Mouse (Mus musculus): ENCODE measurements around the gene Tada1. TPM values are rescaled to one million over a fixed set of nuclear protein-coding genes. Genes with fewer than 3 reads are reported as not detected.

Gene Tada1
- polyA plus RNA-seq (2015; fragmentation: Nextera tagmentation; extraction: Ambion mirVana): 47.6 and 48.6 TPM in 2 replicates

- Histone ChIP-seq H3K27ac (peak within 1 kb of the TSS; percentile 95), H3K4me3 (peak within 1 kb of the TSS; percentile 93), H3K4me2 (peak within 1 kb of the TSS; percentile 70), H3K36me3 (peaks cover 16% of the 10 kb centered on the region), H3K27me3 (no peaks in the 10 kb centered on the region), H3K9ac (peak within 1 kb of the TSS; percentile 98), H3K9me3 (no peaks in the 10 kb centered on the region), H3K4me1 (peaks cover 21% of the 10 kb centered on the region)
- 0% methylated on average over 73 of the region's 81 CpGs for WGBS
- peak; percentile 91 for ATAC-seq (ENCODE audit: insufficient number of reproducible peaks, low FRiP score, low TSS enrichment, low read depth)
These were observed at the start of gene Tada1 for GRCm38 (mm10) chr1:166379013-166379629. Tada1 (plus strand) TSS chr1:166379097.

GRCm38 (mm10) chr1:166330752-166331151, 48.1 kb upstream of the Tada1 start:
- Histone ChIP-seq H3K27ac (no peak overlapping the region), H3K4me3 (no peak overlapping the region), H3K36me3 (no peaks in the 10 kb centered on the region), H3K9ac (no peak overlapping the region), H3K4me1 (no peaks in the 10 kb centered on the region), H3K4me2 (no peak overlapping the region), H3K27me3 (no peaks in the 10 kb centered on the region), H3K9me3 (no peaks in the 10 kb centered on the region)
- ATAC-seq (ENCODE audit: insufficient number of reproducible peaks, low FRiP score, low TSS enrichment, low read depth): no peak
- 33% methylated on average over 3 of the region's 3 CpGs for WGBS

GRCm38 (mm10) chr1:166339110-166339509, 39.8 kb upstream of the Tada1 start:
- Histone ChIP-seq H3K4me2 (no peak overlapping the region), H3K4me3 (no peak overlapping the region), H3K27me3 (no peaks in the 10 kb centered on the region), H3K9me3 (no peaks in the 10 kb centered on the region), H3K27ac (no peak overlapping the region), H3K4me1 (no peaks in the 10 kb centered on the region), H3K36me3 (no peaks in the 10 kb centered on the region), H3K9ac (no peak overlapping the region)
- 89% methylated on average over 6 of the region's 6 CpGs for WGBS
- ATAC-seq (ENCODE audit: insufficient number of reproducible peaks, low FRiP score, low TSS enrichment, low read depth): no peak

- Histone ChIP-seq H3K4me1 (no peaks in the 10 kb centered on the region), H3K4me3 (no peak overlapping the region), H3K9ac (no peak overlapping the region), H3K36me3 (no peaks in the 10 kb centered on the region), H3K4me2 (no peak overlapping the region), H3K27ac (no peak overlapping the region), H3K9me3 (no peaks in the 10 kb centered on the region), H3K27me3 (no peaks in the 10 kb centered on the region)
- WGBS: 47% methylated on average over 2 of the region's 2 CpGs
- no peak for ATAC-seq (ENCODE audit: insufficient number of reproducible peaks, low FRiP score, low TSS enrichment, low read depth)
These were observed 36.8 kb upstream of the Tada1 start for GRCm38 (mm10) chr1:166342060-166342459.

- Histone ChIP-seq H3K4me1 (no peaks in the 10 kb centered on the region), H3K4me2 (no peak overlapping the region), H3K4me3 (no peak overlapping the region), H3K36me3 (no peaks in the 10 kb centered on the region), H3K27me3 (no peaks in the 10 kb centered on the region), H3K27ac (no peak overlapping the region), H3K9me3 (no peaks in the 10 kb centered on the region), H3K9ac (no peak overlapping the region)
- WGBS: 82% methylated on average over 1 of the region's 1 CpGs
- ATAC-seq (ENCODE audit: insufficient number of reproducible peaks, low FRiP score, low TSS enrichment, low read depth): no peak
These were observed 36.4 kb upstream of the Tada1 start for GRCm38 (mm10) chr1:166342539-166342938.

GRCm38 (mm10) chr1:166343586-166343985, 35.3 kb upstream of the Tada1 start:
- no peak for ATAC-seq (ENCODE audit: insufficient number of reproducible peaks, low FRiP score, low TSS enrichment, low read depth)
- Histone ChIP-seq H3K9me3 (no peaks in the 10 kb centered on the region), H3K9ac (no peak overlapping the region), H3K4me2 (no peak overlapping the region), H3K36me3 (no peaks in the 10 kb centered on the region), H3K27ac (no peak overlapping the region), H3K4me3 (no peak overlapping the region), H3K4me1 (no peaks in the 10 kb centered on the region), H3K27me3 (no peaks in the 10 kb centered on the region)
- 51% methylated on average over 5 of the region's 5 CpGs for WGBS

- Histone ChIP-seq H3K27me3 (no peaks in the 10 kb centered on the region), H3K4me1 (no peaks in the 10 kb centered on the region), H3K9me3 (no peaks in the 10 kb centered on the region), H3K4me2 (no peak overlapping the region), H3K27ac (no peak overlapping the region), H3K4me3 (no peak overlapping the region), H3K36me3 (no peaks in the 10 kb centered on the region), H3K9ac (no peak overlapping the region)
- no peak for ATAC-seq (ENCODE audit: insufficient number of reproducible peaks, low FRiP score, low TSS enrichment, low read depth)
- 35% methylated on average over 8 of the region's 8 CpGs for WGBS
These were observed 34.4 kb upstream of the Tada1 start for GRCm38 (mm10) chr1:166344300-166345077.

- Histone ChIP-seq H3K4me1 (no peaks in the 10 kb centered on the region; the same call in 1 of the 2 replicates), H3K27me3 (no peaks in the 10 kb centered on the region), H3K9ac (no peak overlapping the region), H3K4me3 (no peak overlapping the region), H3K27ac (no peak overlapping the region), H3K4me2 (no peak overlapping the region), H3K36me3 (no peaks in the 10 kb centered on the region), H3K9me3 (no peaks in the 10 kb centered on the region)
- ATAC-seq (ENCODE audit: insufficient number of reproducible peaks, low FRiP score, low TSS enrichment, low read depth): no peak
- WGBS: 91% methylated on average over 6 of the region's 6 CpGs
These were observed 33.3 kb upstream of the Tada1 start for GRCm38 (mm10) chr1:166345602-166346001.

- WGBS: 76% methylated on average over 3 of the region's 3 CpGs
- ATAC-seq (ENCODE audit: insufficient number of reproducible peaks, low FRiP score, low TSS enrichment, low read depth): no peak
- Histone ChIP-seq H3K36me3 (no peaks in the 10 kb centered on the region), H3K9ac (no peak overlapping the region), H3K27ac (no peak overlapping the region), H3K9me3 (no peaks in the 10 kb centered on the region), H3K4me1 (no peaks in the 10 kb centered on the region; the same call in 1 of the 2 replicates), H3K4me3 (no peak overlapping the region), H3K27me3 (no peaks in the 10 kb centered on the region), H3K4me2 (no peak overlapping the region)
These were observed 32.0 kb upstream of the Tada1 start for GRCm38 (mm10) chr1:166346906-166347305.

- Histone ChIP-seq H3K4me2 (no peak overlapping the region), H3K27me3 (no peaks in the 10 kb centered on the region), H3K9ac (no peak overlapping the region), H3K4me3 (no peak overlapping the region), H3K9me3 (no peaks in the 10 kb centered on the region), H3K27ac (no peak overlapping the region), H3K36me3 (no peaks in the 10 kb centered on the region), H3K4me1 (no peaks in the 10 kb centered on the region; the same call in 1 of the 2 replicates)
- ATAC-seq (ENCODE audit: insufficient number of reproducible peaks, low FRiP score, low TSS enrichment, low read depth): no peak
- 39% methylated on average over 3 of the region's 3 CpGs for WGBS
These were observed 29.6 kb upstream of the Tada1 start for GRCm38 (mm10) chr1:166349341-166349740.

GRCm38 (mm10) chr1:166349751-166350150, 29.1 kb upstream of the Tada1 start:
- WGBS: 38% methylated on average over 11 of the region's 11 CpGs
- H3K4me2 ChIP-seq: no peak overlapping the region
- no peaks in the 10 kb centered on the region for H3K36me3 ChIP-seq

GRCm38 (mm10) chr1:166360157-166360855, 18.6 kb upstream of the Tada1 start:
- Histone ChIP-seq H3K27me3 (no peaks in the 10 kb centered on the region), H3K36me3 (no peaks in the 10 kb centered on the region), H3K9me3 (no peaks in the 10 kb centered on the region), H3K4me3 (no peak overlapping the region), H3K4me2 (no peak overlapping the region), H3K27ac (no peak overlapping the region), H3K4me1 (no peaks in the 10 kb centered on the region), H3K9ac (no peak overlapping the region)
- ATAC-seq (ENCODE audit: insufficient number of reproducible peaks, low FRiP score, low TSS enrichment, low read depth): 0 out of 2 replicates have a peak, but pooled peaks have one; percentile 44
- 23% methylated on average over 14 of the region's 14 CpGs for WGBS

More at GRCm38 (mm10) chr1:166349751-166350150, 29.1 kb upstream of the Tada1 start:
- ATAC-seq (ENCODE audit: insufficient number of reproducible peaks, low FRiP score, low TSS enrichment, low read depth): no peak
- H3K4me1 ChIP-seq: no peaks in the 10 kb centered on the region; the same call in 1 of the 2 replicates
- no peak overlapping the region for H3K27ac ChIP-seq
- H3K9ac ChIP-seq: no peak overlapping the region
- H3K9me3 ChIP-seq: no peaks in the 10 kb centered on the region
- H3K4me3 ChIP-seq: no peak overlapping the region
- H3K27me3 ChIP-seq: no peaks in the 10 kb centered on the region

Data from limb, embryonic 15.5 days (tissue).